Mouse (Mus musculus) B cell, adult 2 months (primary cell): ENCODE measurements around the gene Sdccag8.
"Not testable (repeated sequence)": the region's sequence is repeated elsewhere in the genome, so short reads cannot be mapped to it uniquely, and the experiment has no call there.

Experiments
- DNase-seq, 2 experiments: peaks; one replicate each; pipeline ENCODE4 v3.0.0; 2022

Gene Sdccag8

GRCm38 (mm10) chr1:176828666-176829065, 14.2 kb downstream of the Sdccag8 start:
- DNase-seq = no peak

DNA sequence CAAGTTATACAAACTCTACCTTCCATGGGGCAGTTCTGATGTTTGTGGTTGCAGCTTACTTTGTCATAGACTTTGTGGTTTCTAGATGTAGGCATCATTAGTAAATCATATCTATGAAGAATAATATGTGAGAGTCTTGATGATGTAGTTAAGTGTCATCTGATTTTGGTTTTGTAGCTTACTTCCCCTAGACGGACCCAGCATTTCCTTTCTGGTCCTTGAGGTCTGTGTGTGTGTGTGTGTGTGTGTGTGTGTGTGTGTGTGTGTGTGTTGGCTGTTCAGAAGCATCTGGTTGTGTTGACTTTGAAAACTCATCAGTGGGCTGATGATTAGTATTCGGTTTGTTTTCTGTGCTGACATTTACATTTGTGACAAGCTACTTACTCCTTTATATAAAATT, 17.6 kb downstream of the Sdccag8 start:
- DNase-seq = peak in 1 of 2 experiments; percentile 26

DNA sequence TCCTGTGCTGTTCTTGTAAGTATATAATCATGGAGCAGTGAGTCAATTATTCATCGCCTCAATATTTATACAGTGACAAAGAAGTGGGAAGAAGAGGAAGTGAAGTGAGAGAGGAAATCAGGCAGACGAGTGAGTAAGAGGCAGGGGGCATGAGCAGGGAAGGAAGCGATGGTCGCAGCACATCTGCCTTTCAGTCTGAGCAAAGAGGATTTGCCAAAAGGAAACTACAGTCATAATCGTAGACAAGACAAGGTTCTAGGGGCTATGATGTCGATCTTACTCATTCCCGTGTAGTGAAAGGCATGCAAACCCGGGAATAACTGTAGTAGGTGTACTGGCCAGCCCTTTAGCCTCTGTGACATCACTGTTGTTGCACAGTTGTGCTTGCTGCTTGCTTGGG, 18.1 kb downstream of the Sdccag8 start:
- no peak for DNase-seq

DNA sequence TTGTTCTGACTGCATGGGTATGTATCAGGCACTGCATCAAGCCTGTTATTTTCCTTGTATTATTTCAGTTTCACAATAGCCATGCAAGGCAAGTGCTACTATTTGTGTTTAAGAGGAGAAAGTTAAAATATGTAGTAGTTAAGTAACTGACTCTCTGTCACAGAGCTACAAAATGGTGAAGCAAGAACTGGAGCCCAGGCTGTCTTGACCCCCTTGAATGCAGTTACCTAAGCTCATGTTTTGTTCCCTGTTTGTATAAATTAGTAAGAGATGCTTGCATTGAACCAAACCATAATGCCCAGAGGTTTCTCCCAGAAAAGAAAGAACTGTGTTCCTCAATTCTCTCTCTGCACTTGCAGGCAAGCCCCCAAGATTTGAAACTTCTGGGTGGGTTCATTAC, 18.8 kb downstream of the Sdccag8 start:
- no peak for DNase-seq

GRCm38 (mm10) chr1:176833948-176834347, 19.5 kb downstream of the Sdccag8 start:
- no peak for DNase-seq

DNA sequence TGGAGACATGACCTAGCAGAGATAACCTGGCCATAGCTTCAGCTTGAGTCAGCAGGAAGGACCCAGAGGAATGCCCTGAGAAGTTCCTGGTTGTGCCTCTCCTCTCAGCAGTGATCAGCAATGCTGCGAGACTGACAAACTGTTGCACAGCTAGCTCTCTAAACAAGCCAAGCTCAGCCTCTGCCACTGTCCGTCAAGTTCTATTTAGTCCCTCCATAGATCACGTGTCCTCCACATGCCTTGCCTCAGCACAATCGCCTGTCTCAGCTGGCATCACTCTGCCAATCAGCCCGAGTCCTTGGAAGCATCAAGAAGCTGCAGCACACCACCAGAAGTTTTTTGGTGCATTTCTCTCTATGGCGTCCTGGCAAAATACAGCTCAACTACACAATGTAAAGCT, 20.4 kb downstream of the Sdccag8 start:
- no peak for DNase-seq

GRCm38 (mm10) chr1:176835501-176836294, 21.2 kb downstream of the Sdccag8 start:
- DNase-seq = peak; percentile 37 to 38

- not testable (repeated sequence) for DNase-seq
Observed at GRCm38 (mm10) chr1:176836562-176836961, 22.1 kb downstream of the Sdccag8 start.

- no peak for DNase-seq
Observed at GRCm38 (mm10) chr1:176845082-176845977, 30.9 kb downstream of the Sdccag8 start.

- no peak for DNase-seq
Observed at GRCm38 (mm10) chr1:176847118-176847859, 32.8 kb downstream of the Sdccag8 start.

DNA sequence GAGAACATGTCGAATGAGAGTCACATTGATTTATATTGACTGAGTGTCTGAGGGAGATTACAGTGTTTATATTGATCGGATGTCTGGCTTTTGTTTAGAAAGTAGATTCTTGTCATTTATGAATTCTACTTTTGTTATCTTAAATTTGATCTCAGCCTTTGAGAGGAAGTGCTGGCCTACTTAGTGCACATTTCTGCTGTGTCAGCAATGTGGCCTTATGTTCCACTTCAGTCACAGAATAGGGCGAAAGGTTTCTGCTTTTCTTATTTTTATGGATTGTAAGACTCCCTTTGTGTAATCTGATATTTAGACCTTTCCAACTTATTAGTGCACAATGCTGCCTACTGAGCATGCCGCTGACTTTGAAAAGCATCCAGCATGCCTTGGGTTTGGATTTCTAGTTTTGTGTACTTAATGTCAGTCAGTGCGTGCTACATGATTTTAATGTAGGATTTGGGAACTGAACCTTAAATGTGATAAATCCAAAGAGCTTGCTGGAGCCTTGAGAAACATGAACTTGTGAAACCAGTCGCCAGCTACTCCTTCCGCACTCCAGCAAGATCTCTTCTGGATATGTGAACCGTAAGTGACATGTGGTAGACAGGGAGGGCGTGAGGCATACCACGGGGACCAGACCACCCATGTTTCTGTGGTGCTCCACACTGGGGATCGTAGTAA, 34.3 kb downstream of the Sdccag8 start:
- no peak for DNase-seq

- no peak for DNase-seq
Observed at GRCm38 (mm10) chr1:176849377-176849776, 34.9 kb downstream of the Sdccag8 start.

DNA sequence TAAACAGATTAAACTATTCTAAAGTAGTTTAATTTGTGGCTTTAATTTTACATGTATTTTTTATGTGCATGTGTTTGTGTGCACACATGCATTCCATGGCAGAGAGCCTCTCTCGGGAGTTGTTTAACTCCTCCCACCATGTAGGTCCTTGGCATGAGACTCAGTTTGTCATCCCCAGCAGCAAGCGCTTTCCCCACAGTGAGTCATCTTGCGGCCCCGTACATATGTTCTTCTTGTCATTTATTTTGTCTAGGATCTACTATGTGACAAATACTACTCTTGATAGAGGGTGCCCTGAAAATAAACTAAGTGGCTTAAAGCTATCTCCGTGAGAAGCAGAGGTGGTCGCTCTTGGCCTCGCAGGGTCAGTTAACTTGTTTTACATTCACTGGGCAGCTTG, 36.9 kb downstream of the Sdccag8 start:
- DNase-seq = no peak

DNA sequence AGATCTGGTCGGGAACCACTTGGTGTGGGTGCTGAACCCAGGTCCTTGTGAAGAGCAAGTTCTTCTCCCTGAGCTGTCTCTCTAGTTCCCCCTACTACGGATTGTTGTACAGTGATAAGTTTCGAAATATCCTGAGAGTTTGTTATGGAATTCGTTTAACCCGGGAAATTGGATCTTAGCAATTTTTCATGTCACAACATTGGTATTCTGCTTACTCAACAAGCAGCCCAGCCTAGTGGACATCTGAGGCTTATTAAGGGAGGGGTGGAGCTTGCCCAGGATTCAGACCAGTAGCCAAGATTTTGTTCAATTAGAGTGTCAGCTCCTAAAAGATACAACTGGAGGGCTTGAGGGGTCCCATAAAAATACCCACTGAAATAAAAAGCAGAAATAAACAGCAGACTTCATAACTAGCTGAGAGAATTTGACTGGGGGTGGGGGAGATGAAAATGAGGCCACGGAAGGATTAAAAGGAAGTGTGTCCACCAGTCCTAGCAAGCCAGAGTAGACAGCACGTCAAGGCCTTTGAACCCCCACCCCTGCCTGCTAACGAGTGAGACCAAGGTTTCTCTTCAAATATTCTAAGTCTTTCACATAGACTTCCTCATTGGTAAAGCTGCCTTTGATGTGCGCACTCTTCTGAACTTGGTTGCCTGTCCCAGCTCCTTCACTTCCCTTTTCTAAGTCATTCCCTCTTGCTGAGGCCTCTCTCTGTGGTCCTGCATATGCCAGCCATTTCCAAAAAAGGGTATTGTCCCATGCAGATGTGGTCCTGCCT, 38.5 kb downstream of the Sdccag8 start:
- DNase-seq = peak in 1 of 2 experiments; percentile 9

GRCm38 (mm10) chr1:176861981-176862644, 47.7 kb downstream of the Sdccag8 start:
- DNase-seq = peak; percentile 78 to 82

- no peak for DNase-seq
Observed at GRCm38 (mm10) chr1:176870501-176870900, 56.0 kb downstream of the Sdccag8 start.

DNA sequence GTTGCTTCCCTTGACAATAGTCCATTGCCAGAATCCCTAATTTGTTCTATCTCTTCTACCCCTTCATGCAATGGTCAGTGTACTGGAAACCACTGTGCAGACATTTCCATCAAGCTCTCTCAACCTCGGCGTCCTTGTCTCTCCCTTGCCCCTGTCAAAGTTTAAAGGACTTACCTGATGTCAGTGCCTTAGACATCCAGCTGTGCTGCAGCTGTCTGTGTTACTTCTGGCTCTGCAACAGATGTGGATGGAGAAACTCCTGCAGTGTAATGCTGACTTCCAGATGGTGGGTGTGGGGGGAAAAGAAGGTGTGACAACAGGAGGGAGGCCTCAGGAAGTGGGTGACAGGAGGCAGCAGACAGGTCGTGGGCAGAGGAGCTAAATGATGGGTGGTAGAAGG, 57.5 kb downstream of the Sdccag8 start:
- DNase-seq = no peak

DNA sequence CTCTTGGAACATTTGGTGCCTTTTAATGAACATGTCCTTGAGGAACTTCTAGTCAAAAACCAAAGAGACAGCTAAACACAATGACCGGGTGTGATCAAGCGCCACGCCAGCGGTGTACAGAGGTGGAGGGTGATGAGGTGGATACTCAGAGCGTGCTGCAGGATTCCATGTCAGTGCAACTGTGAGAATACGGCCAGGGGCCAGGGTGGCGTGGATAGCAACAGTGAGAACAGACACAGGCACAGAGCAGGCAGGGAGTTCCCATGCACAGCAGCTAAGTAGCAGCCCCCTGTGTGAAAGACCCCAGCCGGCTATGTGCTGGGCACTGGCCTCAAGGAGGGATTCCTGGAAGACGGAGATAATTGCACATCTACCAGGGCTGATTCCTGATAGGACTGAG, 59.0 kb downstream of the Sdccag8 start:
- DNase-seq = no peak

DNA sequence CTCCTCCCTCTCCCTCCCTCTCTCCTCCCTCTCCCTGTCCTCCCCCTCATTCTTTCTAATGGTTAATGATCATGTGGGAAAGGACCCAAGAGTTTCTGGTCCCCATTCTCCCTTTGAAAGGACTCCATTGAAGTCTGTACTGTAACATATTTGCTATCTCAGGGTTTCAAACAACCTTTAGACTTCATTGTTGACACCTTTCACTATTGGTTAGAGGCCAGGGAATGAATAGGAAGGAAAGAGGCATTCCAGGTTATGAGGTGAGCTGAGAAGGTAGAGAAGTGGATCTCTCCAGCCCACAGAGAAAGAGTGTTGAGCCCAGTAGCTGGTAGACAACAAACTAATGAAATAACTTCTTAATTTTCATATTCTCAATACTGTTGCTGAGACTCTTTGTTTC, 59.7 kb downstream of the Sdccag8 start:
- DNase-seq = no peak

GRCm38 (mm10) chr1:176877756-176878155, 63.3 kb downstream of the Sdccag8 start:
- peak; percentile 65 to 67 for DNase-seq

DNA sequence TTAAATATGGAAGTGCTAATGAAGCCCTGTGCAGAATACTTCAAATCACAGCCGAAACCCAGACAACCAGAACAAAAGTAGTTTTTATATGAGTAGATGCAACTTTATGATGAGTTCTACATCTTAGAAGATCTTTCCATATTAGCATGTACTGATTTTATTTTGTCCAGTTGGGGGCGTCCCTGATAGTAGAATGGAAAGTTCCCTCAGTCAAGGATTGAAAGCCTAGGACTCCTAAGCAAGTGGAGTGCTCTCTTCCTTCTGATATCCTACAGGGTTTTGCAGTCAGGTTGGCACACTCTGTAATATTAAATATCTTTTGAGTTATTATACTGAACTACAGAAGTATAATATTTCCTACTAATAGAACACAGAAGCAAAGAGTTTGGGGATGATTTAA, 64.5 kb downstream of the Sdccag8 start:
- no peak for DNase-seq
